Mouse (Mus musculus) ES-Bruce4 (cell line): ENCODE results near the gene Prrc2b. TPM values are rescaled to one million over a fixed set of nuclear protein-coding genes. Genes with fewer than 3 reads are reported as not detected.

Experiments
- H3K27ac ChIP-seq: 2 replicates; pipeline ENCODE4 v1.5.1; 2012; ENCODE audit warnings: low read length, inconsistent platforms; ENCODE audit not compliant: insufficient read depth
- H3K27me3 ChIP-seq: 2 replicates; pipeline ENCODE4 v1.6.1; 2012; ENCODE audit warnings: mild to moderate bottlenecking, low read length, inconsistent platforms; ENCODE audit not compliant: control insufficient read depth, poor library complexity, insufficient read depth, severe bottlenecking
- H3K36me3 ChIP-seq: 2 replicates; pipeline ENCODE4 v1.6.1; 2012; ENCODE audit warnings: inconsistent platforms, mild to moderate bottlenecking, low read length, moderate library complexity; ENCODE audit not compliant: control insufficient read depth, poor library complexity, insufficient read depth, severe bottlenecking
- H3K4me1 ChIP-seq: one replicate; pipeline ENCODE4 v1.8.1; 2011; ENCODE audit warnings: low read length; ENCODE audit not compliant: control insufficient read depth, insufficient read depth
- H3K4me3 ChIP-seq: 2 replicates; pipeline ENCODE4 v1.5.1; 2011; ENCODE audit warnings: low read depth, mild to moderate bottlenecking, low read length
- H3K9ac ChIP-seq: 2 replicates; pipeline ENCODE4 v1.6.1; 2012; ENCODE audit warnings: low read depth, mild to moderate bottlenecking, inconsistent platforms; ENCODE audit not compliant: poor library complexity, severe bottlenecking
- H3K9me3 ChIP-seq: replicated peaks from 2 replicates; pipeline ENCODE4 v1.6.1; 2012; ENCODE audit warnings: mild to moderate bottlenecking, low read length, inconsistent platforms; ENCODE audit not compliant: control insufficient read depth, poor library complexity, insufficient read depth, severe bottlenecking
- CTCF ChIP-seq: IDR thresholded peaks from one replicate; pipeline ENCODE4 v1.8.1; 2011; ENCODE audit warnings: low read depth, low read length
- EP300 ChIP-seq: IDR thresholded peaks from 2 replicates; pipeline ENCODE4 v1.6.1; 2011; ENCODE audit warnings: low read depth, low read length; ENCODE audit not compliant: insufficient read depth
- POLR2A ChIP-seq: IDR thresholded peaks from one replicate; pipeline ENCODE4 v1.8.1; 2011; ENCODE audit warnings: low read length; ENCODE audit not compliant: insufficient read depth
- polyA plus RNA-seq: library from polyadenylated mRNA; stranded (reverse); fragments of >200 nt; gene quantifications from 2 replicates; pipeline ENCODE4 v1.2.4, GENCODE M21; 2011; ENCODE audit warnings: low read depth; ENCODE audit not compliant: missing spikeins, insufficient read depth, insufficient read length

Prrc2b gene
- polyA plus RNA-seq, 1 experiment: 106 TPM

- no peaks in the 10 kb centered on the region for H3K27me3 ChIP-seq
- H3K4me1 ChIP-seq: peaks cover 2% of the 10 kb centered on the region
- no peak overlapping the region for H3K27ac ChIP-seq
- H3K4me3 ChIP-seq: no peak overlapping the region
- no peaks in the 10 kb centered on the region for H3K9me3 ChIP-seq
- H3K9ac ChIP-seq: no peak overlapping the region
- TF ChIP-seq CTCF (no peak), POLR2A (no peak), EP300 (no peak)
- peaks cover 22% of the 10 kb centered on the region for H3K36me3 ChIP-seq
These were observed 36.2 kb downstream of the Prrc2b start for GRCm38 (mm10) chr2:32187019-32187551.

DNA sequence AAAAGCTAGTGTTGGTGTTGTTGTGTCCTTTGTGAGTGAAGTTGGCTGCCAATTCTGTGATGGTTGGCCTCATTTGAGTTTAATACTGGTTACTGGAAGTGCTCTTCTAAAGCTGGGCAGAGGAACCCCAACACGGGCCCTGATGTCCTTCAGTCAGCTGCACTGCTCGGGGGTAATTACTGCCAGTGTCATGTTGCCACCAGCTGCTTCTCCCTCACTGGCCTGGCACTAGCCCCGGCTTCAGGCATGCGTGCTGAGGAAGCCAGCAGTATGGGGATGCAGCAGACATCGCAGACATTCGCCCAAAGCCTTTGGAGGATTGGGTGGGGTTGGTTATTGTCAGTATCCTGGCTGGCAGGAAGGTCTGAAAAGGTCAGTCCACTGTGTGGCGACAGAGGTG is 36.8 kb downstream of the Prrc2b start:
- H3K4me1 ChIP-seq: no peaks in the 10 kb centered on the region
- H3K9me3 ChIP-seq: no peaks in the 10 kb centered on the region
- no peak overlapping the region for H3K9ac ChIP-seq
- no peak overlapping the region for H3K27ac ChIP-seq
- H3K27me3 ChIP-seq: no peaks in the 10 kb centered on the region
- TF ChIP-seq EP300: no peak
- no peak for TF ChIP-seq CTCF
- TF ChIP-seq POLR2A: no peak
- no peak overlapping the region for H3K4me3 ChIP-seq
- H3K36me3 ChIP-seq: peaks cover 28% of the 10 kb centered on the region

DNA sequence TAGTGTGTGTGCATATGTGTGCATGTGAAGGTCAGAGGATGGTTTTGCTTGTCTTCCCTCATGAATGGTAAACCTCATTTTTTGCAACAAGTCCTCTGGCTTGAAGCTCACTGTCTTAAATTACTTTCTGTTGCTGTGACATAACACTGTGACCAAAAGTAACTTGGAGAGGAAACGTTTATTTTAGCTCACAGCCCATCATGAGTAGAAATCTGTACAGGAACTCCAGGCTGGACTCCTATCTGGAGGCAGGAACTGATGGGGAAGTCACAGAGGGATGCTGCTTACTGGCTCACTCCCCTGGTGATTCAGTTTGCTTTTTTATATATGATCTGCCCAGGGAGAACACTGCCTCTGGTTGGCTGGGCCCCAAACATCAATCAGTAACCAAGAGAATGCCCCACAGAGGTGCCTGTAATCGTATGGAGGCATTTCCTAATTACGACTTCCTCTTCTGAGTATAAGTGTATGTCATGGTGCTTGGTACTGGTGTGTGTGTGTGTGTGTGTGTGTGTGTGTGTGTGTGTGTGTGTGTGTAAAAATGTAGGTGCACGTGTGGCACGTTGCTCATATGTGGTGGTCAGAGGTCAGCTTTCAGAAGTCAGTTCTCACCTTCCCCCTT is 38.3 kb downstream of the Prrc2b start:
- Histone ChIP-seq H3K4me3 (no peak overlapping the region), H3K27me3 (no peaks in the 10 kb centered on the region), H3K9ac (no peak overlapping the region), H3K36me3 (peaks cover 33% of the 10 kb centered on the region), H3K9me3 (no peaks in the 10 kb centered on the region), H3K4me1 (no peaks in the 10 kb centered on the region), H3K27ac (no peak overlapping the region)
- TF ChIP-seq CTCF: no peak
- no peak for TF ChIP-seq POLR2A
- no peak for TF ChIP-seq EP300

- TF ChIP-seq CTCF (no peak), POLR2A (no peak), EP300 (no peak)
- Histone ChIP-seq H3K36me3 (peaks cover 43% of the 10 kb centered on the region), H3K9me3 (no peaks in the 10 kb centered on the region), H3K4me3 (no peak overlapping the region), H3K27me3 (no peaks in the 10 kb centered on the region), H3K9ac (no peak overlapping the region), H3K4me1 (peaks cover 3% of the 10 kb centered on the region), H3K27ac (no peak overlapping the region)
These were observed 39.7 kb downstream of the Prrc2b start for GRCm38 (mm10) chr2:32190620-32191019.

GRCm38 (mm10) chr2:32191872-32192507 is 41.1 kb downstream of the Prrc2b start:
- Histone ChIP-seq H3K4me1 (peaks cover 3% of the 10 kb centered on the region), H3K9me3 (no peaks in the 10 kb centered on the region), H3K27me3 (no peaks in the 10 kb centered on the region), H3K9ac (no peak overlapping the region), H3K27ac (peak overlapping the region; percentile 49; the same call in 1 of the 2 replicates), H3K4me3 (no peak overlapping the region), H3K36me3 (peaks cover 45% of the 10 kb centered on the region)
- TF ChIP-seq POLR2A (no peak), EP300 (no peak), CTCF (peak; percentile 77)

- Histone ChIP-seq H3K36me3 (peaks cover 70% of the 10 kb centered on the region), H3K9me3 (no peaks in the 10 kb centered on the region), H3K4me1 (peaks cover 3% of the 10 kb centered on the region), H3K4me3 (no peak overlapping the region), H3K9ac (no peak overlapping the region), H3K27me3 (no peaks in the 10 kb centered on the region), H3K27ac (no peak overlapping the region)
- no peak for TF ChIP-seq CTCF
- TF ChIP-seq POLR2A: no peak
- TF ChIP-seq EP300: no peak
These were observed 48.1 kb downstream of the Prrc2b start for GRCm38 (mm10) chr2:32198977-32199376.
